Mouse (Mus musculus) erythroblast, embryonic 14.5 days (primary cell): ENCODE data around the gene Fosl1.

ENCODE experiments used
- GATA1 ChIP-seq: IDR thresholded peaks from 2 replicates; pipeline ENCODE4 v1.6.1; 2012; ENCODE audit warnings: low read length, inconsistent platforms, mixed read lengths
- TAL1 ChIP-seq: IDR thresholded peaks from 3 replicates; pipeline ENCODE4 v1.6.1; 2012; ENCODE audit warnings: low read length, inconsistent platforms, mixed read lengths

DNA sequence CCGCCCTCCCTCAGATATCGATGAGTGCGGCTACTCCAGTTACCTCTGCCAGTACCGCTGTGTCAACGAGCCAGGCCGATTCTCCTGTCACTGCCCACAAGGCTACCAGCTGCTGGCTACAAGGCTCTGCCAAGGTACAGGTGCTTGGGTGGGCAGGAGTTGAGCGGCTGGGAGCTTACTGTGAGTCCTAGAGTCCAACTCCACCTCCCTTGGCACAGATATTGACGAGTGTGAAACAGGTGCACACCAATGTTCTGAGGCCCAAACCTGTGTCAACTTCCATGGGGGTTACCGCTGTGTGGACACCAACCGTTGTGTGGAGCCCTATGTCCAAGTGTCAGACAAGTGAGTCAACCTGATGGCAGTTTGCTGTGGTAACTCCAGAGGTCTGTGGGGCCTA, 32.7 kb downstream of the Fosl1 start:
- no peak for TF ChIP-seq TAL1
- TF ChIP-seq GATA1, result no peak
